Mouse (Mus musculus) heart, embryonic 14.5 days (tissue): ENCODE measurements around the gene Sec16b. TPM values are rescaled to one million over a fixed set of nuclear protein-coding genes. Genes with fewer than 3 reads are reported as not detected.
A peak's percentile ranks its signal among the peaks of the same experiment; 100 is the strongest.

Experiments
- ATAC-seq: fragments of 200-750 bp; cut with Nextera tagmentation; 2 replicates; pipeline ENCODE4 v1.8.0; 2017; ENCODE audit warnings: low read depth, moderate TSS enrichment; ENCODE audit not compliant: insufficient number of reproducible peaks, insufficient read depth, low FRiP score
- H3K27ac ChIP-seq, 2 experiments: fragments of 200-500 bp in 1 of 2; fragments of 300-500 bp in 1 of 2; sonication (generic) in 1 of 2; replicated peaks in 1 of 2; 2 replicates each; pipeline ENCODE4 v1.5.1; 2012 to 2014; ENCODE audit warnings: low read depth in 2 of 2, low read length in 2 of 2, control low read depth in 1 of 2, mild to moderate bottlenecking in 1 of 2, mixed read lengths in 1 of 2; ENCODE audit not compliant: control insufficient read depth in 1 of 2, insufficient read depth in 1 of 2
- H3K27me3 ChIP-seq: fragments of 300-500 bp; sonication (generic); 2 replicates; pipeline ENCODE4 v1.6.1; 2014; ENCODE audit warnings: mild to moderate bottlenecking, low read length, control low read depth; ENCODE audit not compliant: control insufficient read depth, insufficient read depth
- H3K36me3 ChIP-seq: fragments of 300-500 bp; sonication (generic); 2 replicates; pipeline ENCODE4 v1.6.1; 2014; ENCODE audit warnings: mild to moderate bottlenecking, control low read depth, low read length, mixed read lengths; ENCODE audit not compliant: control insufficient read depth, insufficient read depth
- H3K4me1 ChIP-seq, 2 experiments: fragments of 200-500 bp in 1 of 2; fragments of 300-500 bp in 1 of 2; sonication (generic) in 1 of 2; 2 replicates each; pipeline ENCODE4 v1.6.1; 2012 to 2014; ENCODE audit warnings: low read length in 2 of 2, control low read depth in 1 of 2, mixed read lengths in 1 of 2; ENCODE audit not compliant: control insufficient read depth in 2 of 2, insufficient read depth in 2 of 2
- H3K4me2 ChIP-seq: fragments of 300-500 bp; sonication (generic); 2 replicates; pipeline ENCODE4 v1.6.1; 2014; ENCODE audit warnings: mild to moderate bottlenecking, low read length
- H3K4me3 ChIP-seq, 2 experiments: fragments of 200-500 bp in 1 of 2; fragments of 300-500 bp in 1 of 2; sonication (generic) in 1 of 2; 2 replicates each; pipeline ENCODE4 v1.5.1; 2012 to 2014; ENCODE audit warnings: low read length in 2 of 2, mild to moderate bottlenecking in 2 of 2, control low read depth in 1 of 2, low read depth in 1 of 2, moderate library complexity in 1 of 2; ENCODE audit not compliant: control insufficient read depth in 1 of 2, insufficient read depth in 1 of 2
- H3K9ac ChIP-seq: fragments of 300-500 bp; sonication (generic); 2 replicates; pipeline ENCODE4 v1.6.1; 2014; ENCODE audit warnings: mild to moderate bottlenecking, low read length
- H3K9me3 ChIP-seq: fragments of 300-500 bp; sonication (generic); 2 replicates; pipeline ENCODE4 v1.6.1; 2016; ENCODE audit warnings: low read length, control low read depth; ENCODE audit not compliant: control insufficient read depth
- WGBS: fragments of 180-500 bp; shearing (Covaris S2); extraction: QIAGEN DNeasy Blood & Tissue Kit; methylation state at CpG from one replicate; pipeline ENCODE4 v1.1.7; 2014; 5-methylcytosine and 5-hydroxymethylcytosine counted together
- polyA plus RNA-seq: library from polyadenylated mRNA; unstranded; fragments of >200 nt; fragmentation: Nextera tagmentation; extraction: Ambion mirVana; gene quantifications from 2 replicates; pipeline ENCODE4 v1.2.1, GENCODE M21; 2014

Sec16b gene
- polyA plus RNA-seq, 1 experiment from 2014 or later = 1.2 TPM

- Histone ChIP-seq H3K4me3 (no peak overlapping the region), H3K9ac (no peak overlapping the region), H3K27me3 (no peaks in the 10 kb centered on the region), H3K4me1 (no peaks in the 10 kb centered on the region), H3K4me2 (no peak overlapping the region), H3K36me3 (peaks cover 3% of the 10 kb centered on the region; the same call in 1 of the 2 replicates), H3K27ac (no peak overlapping the region), H3K9me3 (no peaks in the 10 kb centered on the region)
- 86% methylated on average over 4 of the region's 4 CpGs for WGBS
- ATAC-seq = no peak
Observed at GRCm38 (mm10) chr1:157484161-157484560, 22.4 kb upstream of the Sec16b start.

- Histone ChIP-seq H3K4me2 (no peak overlapping the region), H3K4me1 (peaks cover 0 to 2% of the 10 kb centered on the region in 2 experiments; a peak in 1 of 4 replicates), H3K9me3 (no peaks in the 10 kb centered on the region), H3K4me3 (no peak overlapping the region), H3K36me3 (no peaks in the 10 kb centered on the region), H3K27ac (no peak overlapping the region), H3K27me3 (no peaks in the 10 kb centered on the region), H3K9ac (no peak overlapping the region)
- ATAC-seq = no peak
- 78% methylated on average over 1 of the region's 1 CpGs for WGBS
Observed at GRCm38 (mm10) chr1:157500657-157501056, 5.9 kb upstream of the Sec16b start.

GRCm38 (mm10) chr1:157501352-157501945 lies 5.1 kb upstream of the Sec16b start:
- Histone ChIP-seq H3K9me3 (no peaks in the 10 kb centered on the region), H3K36me3 (no peaks in the 10 kb centered on the region), H3K27ac (no peak overlapping the region), H3K9ac (no peak overlapping the region), H3K27me3 (no peaks in the 10 kb centered on the region), H3K4me3 (no peak overlapping the region), H3K4me2 (no peak overlapping the region), H3K4me1 (no peaks in the 10 kb centered on the region)
- no peak for ATAC-seq
- 87% methylated on average over 6 of the region's 6 CpGs for WGBS

GRCm38 (mm10) chr1:157503071-157503470 lies 3.5 kb upstream of the Sec16b start:
- WGBS = 77% methylated on average over 6 of the region's 6 CpGs
- H3K27me3 ChIP-seq = no peaks in the 10 kb centered on the region
- ATAC-seq = no peak
- H3K4me3 ChIP-seq = no peak overlapping the region
- H3K36me3 ChIP-seq = no peaks in the 10 kb centered on the region
- H3K9ac ChIP-seq = no peak overlapping the region
- H3K9me3 ChIP-seq = no peaks in the 10 kb centered on the region
- no peaks in the 10 kb centered on the region for H3K4me1 ChIP-seq
- no peak overlapping the region for H3K4me2 ChIP-seq
- no peak overlapping the region for H3K27ac ChIP-seq

GRCm38 (mm10) chr1:157506995-157507595 lies 567 bp downstream of the Sec16b start:
- H3K27me3 ChIP-seq = no peaks in the 10 kb centered on the region
- H3K9me3 ChIP-seq = no peaks in the 10 kb centered on the region
- 0 out of 2 replicates have a peak overlapping the region, but pooled peaks have one; percentile 4 for H3K4me2 ChIP-seq
- H3K9ac ChIP-seq = no peak overlapping the region
- 58% methylated on average over 4 of the region's 4 CpGs for WGBS
- no peak overlapping the region for H3K27ac ChIP-seq
- H3K36me3 ChIP-seq = no peaks in the 10 kb centered on the region
- H3K4me3 ChIP-seq = no peak overlapping the region
- no peaks in the 10 kb centered on the region; a peak in 2 of 4 replicates for H3K4me1 ChIP-seq
- ATAC-seq = no peak

GRCm38 (mm10) chr1:157507814-157508213 lies 1.3 kb downstream of the Sec16b start:
- H3K36me3 ChIP-seq = no peaks in the 10 kb centered on the region
- no peak overlapping the region for H3K4me3 ChIP-seq
- no peaks in the 10 kb centered on the region for H3K27me3 ChIP-seq
- no peak overlapping the region for H3K4me2 ChIP-seq
- no peak for ATAC-seq
- 43% methylated on average over 5 of the region's 5 CpGs for WGBS
- no peak overlapping the region for H3K9ac ChIP-seq
- no peaks in the 10 kb centered on the region; a peak in 2 of 4 replicates for H3K4me1 ChIP-seq
- H3K27ac ChIP-seq = no peak overlapping the region
- no peaks in the 10 kb centered on the region for H3K9me3 ChIP-seq

- H3K36me3 ChIP-seq = no peaks in the 10 kb centered on the region
- WGBS = 57% methylated on average over 11 of the region's 11 CpGs
- no peak overlapping the region for H3K4me2 ChIP-seq
- H3K4me1 ChIP-seq = peaks cover 0 to 1% of the 10 kb centered on the region in 2 experiments; a peak in 2 of 4 replicates
- H3K27me3 ChIP-seq = no peaks in the 10 kb centered on the region
- no peak for ATAC-seq
- no peaks in the 10 kb centered on the region for H3K9me3 ChIP-seq
- H3K27ac ChIP-seq = no peak overlapping the region
- H3K4me3 ChIP-seq = no peak overlapping the region
- no peak overlapping the region for H3K9ac ChIP-seq
Observed at GRCm38 (mm10) chr1:157512690-157513448, 6.3 kb downstream of the Sec16b start.
